Mouse (Mus musculus) intestine, embryonic 15.5 days (tissue): ENCODE data around the gene Atf5. TPM values are rescaled to one million over a fixed set of nuclear protein-coding genes. Genes with fewer than 3 reads are reported as not detected.

Experiments
- ATAC-seq: fragments of 200-750 bp; cut with Nextera tagmentation; 2 replicates; pipeline ENCODE4 v1.8.0; 2017; ENCODE audit warnings: moderate TSS enrichment, moderate library complexity
- H3K27ac ChIP-seq: fragments of 300-500 bp; sonication (generic); 2 replicates; pipeline ENCODE4 v1.5.1; 2015; ENCODE audit warnings: mild to moderate bottlenecking, inconsistent platforms
- H3K27me3 ChIP-seq: fragments of 300-500 bp; sonication (generic); replicated peaks from 2 replicates; pipeline ENCODE4 v1.6.1; 2015; ENCODE audit warnings: inconsistent platforms
- H3K36me3 ChIP-seq: fragments of 300-500 bp; sonication (generic); 2 replicates; pipeline ENCODE4 v1.6.1; 2015; ENCODE audit warnings: inconsistent platforms
- H3K4me1 ChIP-seq: fragments of 300-500 bp; sonication (generic); replicated peaks from 2 replicates; pipeline ENCODE4 v1.6.1; 2015; ENCODE audit warnings: inconsistent platforms
- H3K4me2 ChIP-seq: fragments of 300-500 bp; sonication (generic); replicated peaks from 2 replicates; pipeline ENCODE4 v1.6.1; 2015; ENCODE audit warnings: mild to moderate bottlenecking, inconsistent platforms
- H3K4me3 ChIP-seq: fragments of 300-500 bp; sonication (generic); replicated peaks from 2 replicates; pipeline ENCODE4 v1.5.1; 2015; ENCODE audit warnings: inconsistent platforms
- H3K9ac ChIP-seq: fragments of 300-500 bp; sonication (generic); 2 replicates; pipeline ENCODE4 v1.6.1; 2015; ENCODE audit warnings: inconsistent platforms
- H3K9me3 ChIP-seq: fragments of 300-500 bp; sonication (generic); 2 replicates; pipeline ENCODE4 v1.6.1; 2016; ENCODE audit warnings: inconsistent platforms
- WGBS: fragments of 180-500 bp; shearing (Covaris S2); methylation state at CpG from one replicate; pipeline ENCODE4 v1.1.7; 2015; 5-methylcytosine and 5-hydroxymethylcytosine counted together
- polyA plus RNA-seq: library from polyadenylated mRNA; unstranded; fragments of >200 nt; fragmentation: Nextera tagmentation; extraction: Ambion mirVana; gene quantifications from 2 replicates; pipeline ENCODE4 v1.2.1, GENCODE M21; 2015

The Atf5 gene
- polyA plus RNA-seq, 1 experiment from 2014 or later, result 6.6 TPM

DNA sequence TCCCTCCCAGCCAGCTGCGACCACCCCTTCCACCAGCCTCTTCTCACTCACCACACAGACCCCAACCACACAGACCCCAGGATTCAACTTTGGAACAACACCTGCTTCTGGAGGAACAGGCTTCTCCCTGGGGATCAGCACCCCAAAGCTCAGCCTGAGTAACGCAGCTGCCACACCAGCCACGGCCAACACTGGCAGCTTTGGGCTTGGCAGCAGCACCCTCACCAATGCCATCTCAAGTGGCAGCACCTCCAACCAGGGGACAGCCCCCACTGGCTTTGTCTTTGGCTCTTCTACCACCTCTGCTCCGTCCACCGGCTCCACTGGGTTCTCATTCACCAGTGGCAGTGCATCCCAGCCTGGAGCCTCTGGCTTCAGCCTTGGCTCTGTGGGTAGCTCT, 12.2 kb upstream of the Atf5 start:
- no peak for ATAC-seq
- H3K36me3 ChIP-seq, result peaks cover 32% of the 10 kb centered on the region
- no peak overlapping the region for H3K4me3 ChIP-seq
- no peaks in the 10 kb centered on the region for H3K9me3 ChIP-seq
- H3K27me3 ChIP-seq, result no peaks in the 10 kb centered on the region
- no peak overlapping the region for H3K9ac ChIP-seq
- no peak overlapping the region for H3K4me2 ChIP-seq
- 90% methylated on average over 5 of the region's 5 CpGs for WGBS
- H3K4me1 ChIP-seq, result no peaks in the 10 kb centered on the region
- no peak overlapping the region for H3K27ac ChIP-seq

GRCm38 (mm10) chr7:44826771-44827170, 10.3 kb upstream of the Atf5 start:
- Histone ChIP-seq H3K27ac (no peak overlapping the region), H3K4me2 (no peak overlapping the region), H3K9me3 (no peaks in the 10 kb centered on the region), H3K4me3 (no peak overlapping the region), H3K36me3 (peaks cover 32% of the 10 kb centered on the region), H3K4me1 (peaks cover 4% of the 10 kb centered on the region; the same call in 1 of the 2 replicates), H3K9ac (no peak overlapping the region), H3K27me3 (no peaks in the 10 kb centered on the region)
- WGBS, result 85% methylated on average over 3 of the region's 3 CpGs
- no peak for ATAC-seq

DNA sequence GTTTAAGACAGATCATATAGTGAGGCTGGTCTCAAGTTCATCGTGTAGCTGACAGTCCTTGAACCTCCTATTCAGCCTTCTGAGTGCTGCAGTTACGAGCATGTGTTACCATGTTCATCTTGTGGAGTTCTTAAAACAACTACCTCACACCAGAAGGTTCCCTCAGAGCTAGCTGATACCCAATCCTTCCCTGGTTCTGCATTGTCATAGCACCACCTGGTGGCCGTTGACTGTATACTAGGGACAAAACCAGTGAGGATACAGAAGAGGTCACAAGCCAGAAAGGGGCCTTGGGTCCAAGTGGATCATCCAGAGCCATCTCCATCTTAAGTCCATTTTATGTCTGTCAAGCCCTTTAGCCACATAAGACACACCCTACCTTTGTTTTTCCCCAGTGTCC, 8.4 kb upstream of the Atf5 start:
- Histone ChIP-seq H3K4me3 (no peak overlapping the region), H3K36me3 (peaks cover 16% of the 10 kb centered on the region), H3K4me1 (peaks cover 14% of the 10 kb centered on the region; the same call in 1 of the 2 replicates), H3K9me3 (no peaks in the 10 kb centered on the region), H3K9ac (no peak overlapping the region), H3K4me2 (no peak overlapping the region), H3K27ac (no peak overlapping the region), H3K27me3 (no peaks in the 10 kb centered on the region)
- ATAC-seq, result peak; percentile 62
- WGBS, result 21% methylated on average over 3 of the region's 3 CpGs

DNA sequence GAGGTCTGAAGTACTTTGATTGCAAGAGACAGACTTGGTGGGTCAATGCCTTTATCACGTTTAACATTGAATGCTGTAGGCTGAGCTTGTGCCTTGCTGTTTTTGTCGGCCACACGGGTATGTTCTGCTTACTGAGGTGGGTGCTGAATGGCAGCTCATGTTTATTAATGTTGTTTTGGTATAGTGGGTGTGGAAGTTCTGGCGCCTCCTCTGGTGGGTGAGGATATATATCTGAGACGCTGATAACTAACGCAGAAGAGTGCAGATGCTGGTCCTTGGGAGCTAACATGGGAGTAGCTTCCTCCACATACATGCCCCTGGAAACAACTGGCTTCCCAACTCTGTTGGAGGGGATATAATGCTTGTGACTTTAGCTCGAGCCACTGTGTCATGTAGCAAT, 7.0 kb upstream of the Atf5 start:
- peaks cover 4% of the 10 kb centered on the region; the same call in 1 of the 2 replicates for H3K36me3 ChIP-seq
- H3K4me3 ChIP-seq, result no peak overlapping the region
- H3K4me1 ChIP-seq, result peaks cover 27% of the 10 kb centered on the region
- no peaks in the 10 kb centered on the region for H3K27me3 ChIP-seq
- no peak for ATAC-seq
- no peak overlapping the region for H3K4me2 ChIP-seq
- H3K27ac ChIP-seq, result no peak overlapping the region
- H3K9ac ChIP-seq, result no peak overlapping the region
- 38% methylated on average over 7 of the region's 7 CpGs for WGBS
- H3K9me3 ChIP-seq, result no peaks in the 10 kb centered on the region

GRCm38 (mm10) chr7:44821666-44822448, 5.4 kb upstream of the Atf5 start:
- no peak for ATAC-seq
- 84% methylated on average over 7 of the region's 7 CpGs for WGBS

DNA sequence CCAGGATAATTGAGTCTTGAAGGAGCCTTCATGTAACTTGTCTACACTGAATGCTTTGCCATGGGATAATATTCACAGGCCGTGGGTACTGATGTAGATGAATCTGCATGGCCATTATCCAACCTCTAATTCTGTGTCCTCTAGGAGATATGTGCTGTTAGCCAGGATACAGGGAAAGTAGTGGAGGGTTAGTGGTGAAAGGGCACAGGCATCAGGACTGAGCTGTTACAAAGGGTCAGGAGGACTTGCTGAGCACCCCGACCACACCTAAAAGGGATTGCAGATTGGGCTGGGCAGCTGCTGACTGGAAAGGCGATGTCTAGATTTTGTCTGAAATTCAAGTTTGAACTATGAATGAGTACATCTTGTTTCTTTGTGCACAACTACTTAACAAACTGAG, 4.1 kb upstream of the Atf5 start:
- Histone ChIP-seq H3K27ac (no peak overlapping the region), H3K4me3 (no peak overlapping the region), H3K36me3 (peaks cover under 1% of the 10 kb centered on the region; the same call in 1 of the 2 replicates), H3K4me2 (no peak overlapping the region), H3K9me3 (no peaks in the 10 kb centered on the region), H3K4me1 (peaks cover 38% of the 10 kb centered on the region), H3K9ac (no peak overlapping the region), H3K27me3 (no peaks in the 10 kb centered on the region)
- 75% methylated on average over 3 of the region's 3 CpGs for WGBS
- ATAC-seq, result no peak

More at GRCm38 (mm10) chr7:44821666-44822448, 5.4 kb upstream of the Atf5 start:
- Histone ChIP-seq H3K4me2 (no peak overlapping the region), H3K36me3 (peaks cover 4% of the 10 kb centered on the region; the same call in 1 of the 2 replicates), H3K4me1 (peaks cover 38% of the 10 kb centered on the region), H3K9ac (no peak overlapping the region), H3K4me3 (no peak overlapping the region), H3K27me3 (no peaks in the 10 kb centered on the region), H3K27ac (no peak overlapping the region), H3K9me3 (no peaks in the 10 kb centered on the region)

DNA sequence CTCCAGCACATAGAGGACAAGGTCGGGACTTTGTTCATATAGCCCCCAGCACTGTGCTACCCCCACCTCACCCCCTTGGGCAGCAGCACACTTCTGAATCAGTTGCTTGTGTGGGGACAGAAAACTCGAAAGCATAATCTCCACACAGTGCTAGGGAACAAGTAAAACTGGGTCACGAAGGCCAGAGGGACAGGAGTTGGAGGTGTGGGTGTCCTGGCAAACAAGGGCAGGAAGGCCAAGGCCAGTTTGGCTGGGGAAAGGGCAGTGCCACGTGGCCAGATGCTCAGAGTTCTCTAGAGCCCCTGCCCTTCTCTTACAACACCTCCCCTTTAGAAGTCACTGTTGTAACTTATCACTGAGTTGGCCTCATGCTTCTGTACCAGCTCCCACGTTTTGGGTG, 3.4 kb upstream of the Atf5 start:
- ATAC-seq, result no peak
- Histone ChIP-seq H3K4me2 (peak overlapping the region; percentile 64; the same call in 1 of the 2 replicates), H3K9me3 (no peaks in the 10 kb centered on the region), H3K4me1 (peaks cover 42% of the 10 kb centered on the region), H3K27ac (0 out of 2 replicates have a peak overlapping the region, but pooled peaks have one; percentile 1), H3K36me3 (no peaks in the 10 kb centered on the region), H3K27me3 (no peaks in the 10 kb centered on the region), H3K4me3 (no peak overlapping the region), H3K9ac (no peak overlapping the region)
- WGBS, result 52% methylated on average over 5 of the region's 5 CpGs

DNA sequence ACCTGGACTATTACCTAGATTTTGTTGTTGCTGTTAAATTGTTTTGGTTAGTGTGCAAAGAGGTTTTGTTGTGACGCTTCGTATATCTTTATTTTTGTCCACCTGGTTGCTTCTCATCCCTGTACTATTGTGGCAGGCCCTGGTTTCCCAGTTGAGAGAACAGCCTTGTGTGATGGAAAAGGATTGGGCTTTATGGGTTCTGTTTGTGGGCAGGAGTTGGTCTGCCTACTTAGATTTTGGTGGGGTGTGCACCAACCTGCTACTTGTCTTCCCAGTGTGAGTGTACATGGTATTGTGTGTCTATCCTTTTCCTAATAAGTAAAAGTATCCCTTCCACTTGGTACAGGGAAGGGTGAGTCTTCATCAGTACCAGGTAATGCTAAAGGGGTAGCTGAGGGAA, 2.9 kb upstream of the Atf5 start:
- Histone ChIP-seq H3K27me3 (no peaks in the 10 kb centered on the region), H3K4me1 (peaks cover 44% of the 10 kb centered on the region), H3K9me3 (no peaks in the 10 kb centered on the region), H3K9ac (no peak overlapping the region), H3K4me2 (peak overlapping the region; percentile 64), H3K27ac (0 out of 2 replicates have a peak overlapping the region, but pooled peaks have one; percentile 1), H3K36me3 (no peaks in the 10 kb centered on the region), H3K4me3 (peak overlapping the region; percentile 71; the same call in 1 of the 2 replicates)
- no peak for ATAC-seq
- 80% methylated on average over 2 of the region's 2 CpGs for WGBS

DNA sequence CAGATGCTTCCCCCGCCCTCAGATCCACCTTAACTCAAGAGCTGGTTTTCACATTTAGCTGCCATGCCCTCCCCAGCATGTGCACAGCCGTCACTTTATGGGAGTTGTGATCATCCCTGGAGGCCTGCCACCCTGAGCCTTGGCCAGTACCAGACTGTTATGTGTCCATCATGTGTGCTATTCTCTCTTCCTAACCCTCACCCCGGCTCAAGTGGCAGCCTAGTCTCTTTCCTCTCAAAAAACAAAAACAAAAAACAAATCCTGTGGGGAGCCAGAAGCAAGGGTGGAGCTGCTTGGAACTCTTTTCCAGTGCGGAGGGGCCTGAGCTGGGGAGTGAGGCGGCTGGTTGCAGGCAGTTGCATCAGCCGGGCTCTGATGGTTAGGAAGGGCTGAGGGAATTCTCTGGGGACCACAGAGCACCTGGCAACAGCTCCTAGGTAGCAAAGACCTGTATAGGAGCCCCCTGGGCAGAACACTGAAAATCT, 2.3 kb upstream of the Atf5 start:
- Histone ChIP-seq H3K4me2 (peak overlapping the region; percentile 64), H3K4me1 (peaks cover 44% of the 10 kb centered on the region), H3K9me3 (no peaks in the 10 kb centered on the region), H3K4me3 (peak overlapping the region; percentile 71), H3K9ac (peak overlapping the region; percentile 42), H3K27ac (0 out of 2 replicates have a peak overlapping the region, but pooled peaks have one; percentile 96), H3K27me3 (no peaks in the 10 kb centered on the region), H3K36me3 (no peaks in the 10 kb centered on the region)
- ATAC-seq, result no peak
- 34% methylated on average over 6 of the region's 6 CpGs for WGBS

- no peaks in the 10 kb centered on the region for H3K36me3 ChIP-seq
- peak overlapping the region; percentile 96 for H3K27ac ChIP-seq
- H3K4me3 ChIP-seq, result peak overlapping the region; percentile 71
- no peak for ATAC-seq
- no peaks in the 10 kb centered on the region for H3K27me3 ChIP-seq
- peak overlapping the region; percentile 64 for H3K4me2 ChIP-seq
- H3K9ac ChIP-seq, result peak overlapping the region; percentile 42; the same call in 1 of the 2 replicates
- WGBS, result 16% methylated on average over 2 of the region's 2 CpGs
- no peaks in the 10 kb centered on the region for H3K9me3 ChIP-seq
- H3K4me1 ChIP-seq, result peaks cover 43% of the 10 kb centered on the region
These were observed 1.7 kb upstream of the Atf5 start for GRCm38 (mm10) chr7:44818164-44818563.

- Histone ChIP-seq H3K4me2 (peak overlapping the region; percentile 64), H3K36me3 (no peaks in the 10 kb centered on the region), H3K4me1 (peaks cover 40% of the 10 kb centered on the region), H3K9ac (peak overlapping the region; percentile 86), H3K27ac (peak overlapping the region; percentile 96), H3K9me3 (no peaks in the 10 kb centered on the region), H3K4me3 (peak overlapping the region; percentile 71), H3K27me3 (no peaks in the 10 kb centered on the region)
- 17% methylated on average over 3 of the region's 3 CpGs for WGBS
- ATAC-seq, result no peak
These were observed 983 bp upstream of the Atf5 start for GRCm38 (mm10) chr7:44817441-44817840.

DNA sequence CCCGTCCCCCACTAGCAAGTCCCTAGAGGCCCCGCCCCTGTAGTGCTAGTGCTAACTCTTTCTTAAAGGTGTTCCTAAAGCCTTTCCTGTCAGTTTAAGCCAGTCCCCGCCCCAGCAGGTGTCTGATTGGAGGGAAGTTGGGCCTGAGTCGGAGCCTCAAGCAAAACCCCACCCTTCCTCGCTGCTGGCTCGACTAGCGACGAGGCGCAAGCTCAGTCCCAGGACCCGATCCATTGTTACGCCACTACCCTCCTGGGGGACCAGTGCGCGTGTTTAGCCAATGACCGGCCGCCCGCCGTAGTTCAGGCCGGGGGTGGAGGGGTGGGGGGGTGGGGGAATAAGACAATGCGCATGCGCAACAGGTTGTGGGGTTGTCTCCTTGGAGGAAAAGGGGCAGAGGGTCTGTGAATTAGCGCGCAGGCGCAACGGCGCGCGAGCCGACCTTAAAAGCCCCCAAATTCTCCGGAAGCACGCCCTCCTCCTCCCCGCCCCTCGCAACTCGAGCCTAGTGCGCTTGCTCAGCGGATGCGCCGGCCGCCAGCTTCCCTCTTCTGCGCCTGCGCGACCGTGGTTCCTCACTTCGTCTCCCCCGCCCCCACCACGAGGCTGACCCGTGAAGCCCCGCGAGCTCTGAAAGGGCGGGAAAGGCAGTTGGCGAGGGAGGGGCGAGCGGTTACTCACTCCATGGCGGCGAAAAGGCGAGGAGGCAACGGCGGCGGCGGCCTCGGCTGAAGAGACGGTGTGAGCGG, 563 bp downstream of the Atf5 start, which contains the start of the genes Nup62 and Il4i1:
TSS of gene Nup62 (plus strand) at position 368 of the 749 bp plus-strand sequence.
TSS of gene Il4i1 (plus strand) at position 667 of the 749 bp plus-strand sequence.
- peaks cover 34% of the 10 kb centered on the region for H3K4me1 ChIP-seq
- peak within 1 kb of the TSS; percentile 86 for H3K9ac ChIP-seq
- peak within 1 kb of the TSS; percentile 64 for H3K4me2 ChIP-seq
- H3K27me3 ChIP-seq, result no peaks in the 10 kb centered on the region
- H3K9me3 ChIP-seq, result no peaks in the 10 kb centered on the region
- H3K4me3 ChIP-seq, result peak within 1 kb of the TSS; percentile 71
- 0 out of 2 replicates have a peak, but pooled peaks cover 5% of the 10 kb centered on the region for H3K36me3 ChIP-seq
- WGBS, result under 1% methylated on average over 57 of the region's 62 CpGs
- peak within 1 kb of the TSS; percentile 96 for H3K27ac ChIP-seq
- peak; percentile 95 for ATAC-seq
